25 mouse cellular contexts compared by ENCODE assay signal in the genomic region with DNA sequence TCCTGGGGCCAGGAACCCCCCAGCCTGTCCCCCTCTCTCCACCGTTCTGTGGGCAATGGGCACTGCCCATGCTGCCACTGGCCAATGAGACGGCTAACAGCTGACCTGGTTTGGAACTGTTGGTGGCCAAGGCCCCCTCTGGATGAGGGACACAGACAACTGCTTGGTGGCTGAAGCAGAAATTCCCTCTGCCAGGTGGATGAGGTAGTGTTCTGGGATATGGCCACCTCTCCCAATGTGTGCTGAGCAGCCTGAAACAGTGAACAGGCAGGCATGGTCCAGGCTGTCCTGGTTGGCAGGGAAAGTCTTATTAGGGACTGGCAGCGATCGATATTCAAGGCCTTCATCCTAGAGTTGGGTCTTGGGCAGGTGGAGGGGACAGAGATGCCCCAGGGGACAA. TPM values are rescaled to one million over a fixed set of nuclear protein-coding genes. Genes with fewer than 3 reads are reported as not detected.
A peak's percentile ranks its signal among the peaks of the same experiment; 100 is the strongest.
DNase-seq lines count a peak whose midpoint lies in the region; ATAC-seq and TF ChIP-seq lines count a peak whose summit lies in the region.
"Had no signal": no experiment of that assay in that cellular context is flagged by ENCODE, and none has a peak within 500 bp of the region (broad histone marks: within the 10 kb centered on the region; RNA-seq: fewer than 3 reads in every experiment).

No protein-coding gene starts in this region.

- 89% methylated on average over 4 of the region's 4 CpGs for WGBS in heart, embryonic 15.5 days
- WGBS in stomach, embryonic 15.5 days, result 88% methylated on average over 4 of the region's 4 CpGs
- WGBS in stomach, postnatal 0 days, result 84% methylated on average over 4 of the region's 4 CpGs

- peaks cover 59% of the 10 kb centered on the region for H3K4me1 ChIP-seq in heart, embryonic 15.5 days (replicated peaks)
- peaks cover 33% of the 10 kb centered on the region for H3K4me1 ChIP-seq in stomach, embryonic 15.5 days
- peaks cover 8% of the 10 kb centered on the region; the same call in 1 of the 2 replicates for H3K4me1 ChIP-seq in stomach, postnatal 0 days (replicated peaks; ENCODE audit: control insufficient read depth, insufficient read depth)

- no peaks in the 10 kb centered on the region for H3K9me3 ChIP-seq in heart, embryonic 15.5 days (replicated peaks)
- no peaks in the 10 kb centered on the region for H3K9me3 ChIP-seq in stomach, embryonic 15.5 days
- H3K9me3 ChIP-seq in stomach, postnatal 0 days (ENCODE audit: control insufficient read depth, low read length), result no peaks in the 10 kb centered on the region
- H3K9me3 ChIP-seq: forebrain, embryonic 13.5 days; heart, embryonic 13.5 days; kidney, embryonic 15.5 days; limb, embryonic 13.5 days had no signal

- TF ChIP-seq CTCF in stomach, postnatal 0 days (IDR thresholded peaks at IDR 0.05; ENCODE audit: low read depth), result no peak

- no peak for TF ChIP-seq EP300 in stomach, postnatal 0 days (optimal IDR thresholded peaks at IDR 0.05)

- intact Hi-C loops in left cerebral cortex, postnatal 4 days (cut with DNase I), result no loop called here

- DNase-seq in heart, adult 8-10 months (ENCODE audit: low spot score), result no peak
- no peak for DNase-seq in stomach, postnatal 0 days (ENCODE audit: low spot score)
- DNase-seq in cerebellum, postnatal 10 days, result peak; percentile 69 to 73
- no peak for DNase-seq in left cerebral cortex, postnatal 4 days
- DNase-seq in adrenal gland, postnatal 36 days, result no peak
- DNase-seq in MN1 (ENCODE audit: low spot score), result no peak
- DNase-seq: heart, postnatal 36 days; lung, postnatal 36 days; right cerebral cortex, postnatal 25 days had no signal

- no peaks in the 10 kb centered on the region for H3K27me3 ChIP-seq in heart, embryonic 15.5 days
- no peaks in the 10 kb centered on the region for H3K27me3 ChIP-seq in stomach, embryonic 15.5 days (replicated peaks)
- no peaks in the 10 kb centered on the region for H3K27me3 ChIP-seq in stomach, postnatal 0 days (ENCODE audit: control insufficient read depth, insufficient read depth, low read length)
- H3K27me3 ChIP-seq: CH12.LX; forebrain, embryonic 13.5 days; heart, embryonic 13.5 days; kidney, embryonic 15.5 days; limb, embryonic 13.5 days had no signal

- no peaks in the 10 kb centered on the region; the same call in 1 of the 2 replicates for H3K36me3 ChIP-seq in heart, embryonic 15.5 days
- no peaks in the 10 kb centered on the region; the same call in 1 of the 2 replicates for H3K36me3 ChIP-seq in stomach, embryonic 15.5 days
- H3K36me3 ChIP-seq in stomach, postnatal 0 days (ENCODE audit: control insufficient read depth, insufficient read depth, low read length), result 0 out of 2 replicates have a peak, but pooled peaks cover under 1% of the 10 kb centered on the region
- H3K36me3 ChIP-seq: limb, embryonic 13.5 days had no signal

- peak overlapping the region; percentile 19; the same call in 1 of the 2 replicates for H3K27ac ChIP-seq in heart, embryonic 15.5 days
- peak overlapping the region; percentile 59; the same call in 1 of the 2 replicates for H3K27ac ChIP-seq in stomach, embryonic 15.5 days
- H3K27ac ChIP-seq in stomach, postnatal 0 days (replicated peaks), result no peak overlapping the region
- H3K27ac ChIP-seq: forebrain, embryonic 13.5 days; heart, embryonic 13.5 days; hindbrain, embryonic 14.5 days; kidney, embryonic 15.5 days; limb, embryonic 13.5 days; liver, embryonic 14.5 days had no signal

- no peak for ATAC-seq in heart, embryonic 15.5 days (replicated peaks; ENCODE audit: insufficient number of reproducible peaks, insufficient read depth, low FRiP score, low read depth)
- ATAC-seq in stomach, embryonic 15.5 days (ENCODE audit: insufficient read depth, low FRiP score, low read depth), result no peak
- no peak for ATAC-seq in stomach, postnatal 0 days (ENCODE audit: low FRiP score, low TSS enrichment)
- ATAC-seq: forebrain, embryonic 13.5 days; intestine, postnatal 0 days had no signal

- no peak overlapping the region for H3K4me2 ChIP-seq in heart, embryonic 15.5 days
- no peak overlapping the region for H3K4me2 ChIP-seq in stomach, embryonic 15.5 days
- H3K4me2 ChIP-seq in stomach, postnatal 0 days (replicated peaks; ENCODE audit: low read depth), result no peak overlapping the region
- H3K4me2 ChIP-seq: forebrain, embryonic 13.5 days; heart, embryonic 13.5 days; hindbrain, embryonic 14.5 days; kidney, embryonic 15.5 days; limb, embryonic 13.5 days had no signal

- H3K9ac ChIP-seq in heart, embryonic 15.5 days, result no peak overlapping the region
- no peak overlapping the region for H3K9ac ChIP-seq in stomach, embryonic 15.5 days
- no peak overlapping the region for H3K9ac ChIP-seq in stomach, postnatal 0 days (ENCODE audit: low read length)
- H3K9ac ChIP-seq: forebrain, embryonic 13.5 days; hindbrain, embryonic 14.5 days; kidney, embryonic 15.5 days; liver, embryonic 14.5 days had no signal

- H3K4me3 ChIP-seq in heart, embryonic 15.5 days, result no peak overlapping the region
- no peak overlapping the region for H3K4me3 ChIP-seq in stomach, embryonic 15.5 days (replicated peaks)
- no peak overlapping the region for H3K4me3 ChIP-seq in stomach, postnatal 0 days (ENCODE audit: low read depth, low read length)
- H3K4me3 ChIP-seq: erythroblast, embryonic 14.5 days; forebrain, embryonic 13.5 days; heart, embryonic 13.5 days; kidney, embryonic 15.5 days; limb, embryonic 13.5 days had no signal

RNA-seq across cellular contexts. Expression of a gene that starts 10.4 kb away (rescaled TPM):
- not detected in 2 replicates for polyA plus RNA-seq in heart, embryonic 15.5 days (2015; fragmentation: Nextera tagmentation; extraction: Ambion mirVana)
- total RNA-seq in heart, adult 8-10 months (2022), result not detected
- polyA plus RNA-seq in stomach, embryonic 15.5 days (2015; fragmentation: Nextera tagmentation; extraction: Ambion mirVana), result not detected in 2 replicates
- not detected in 2 replicates for polyA plus RNA-seq in stomach, postnatal 0 days (2015; fragmentation: Nextera tagmentation; extraction: Ambion mirVana)
- total RNA-seq in left cerebral cortex, postnatal 4 days (2021), result not detected
- total RNA-seq in adrenal gland, postnatal 36 days (2021), result not detected
- total RNA-seq: adrenal gland, postnatal 4 days; heart, postnatal 36 days; layer of hippocampus, postnatal 14 days; MEL; midbrain, postnatal 0 days had no signal
- polyA plus RNA-seq: erythroblast, embryonic 14.5 days; forebrain, embryonic 13.5 days; heart, embryonic 13.5 days; hindbrain, embryonic 14.5 days; intestine, postnatal 0 days; kidney, embryonic 15.5 days; large intestine, adult 2 months; limb, embryonic 13.5 days; liver, embryonic 14.5 days; midbrain, postnatal 0 days had no signal

RNA-seq across cellular contexts. Expression of a gene that starts 23.6 kb away (rescaled TPM):
- polyA plus RNA-seq in heart, embryonic 15.5 days (2015; fragmentation: Nextera tagmentation; extraction: Ambion mirVana), result not detected in 2 replicates
- total RNA-seq in heart, adult 8-10 months (2022), result not detected
- polyA plus RNA-seq in stomach, embryonic 15.5 days (2015; fragmentation: Nextera tagmentation; extraction: Ambion mirVana), result 0.15 and 0.31 TPM in 2 replicates
- 0.10 TPM in 2 replicates for polyA plus RNA-seq in stomach, postnatal 0 days (2015; fragmentation: Nextera tagmentation; extraction: Ambion mirVana)
- under 1 TPM; 0.28 to 0.56 TPM for total RNA-seq in left cerebral cortex, postnatal 4 days (2021)
- under 1 TPM; 0.23 to 0.59 TPM for total RNA-seq in adrenal gland, postnatal 36 days (2021)
- total RNA-seq: heart, postnatal 36 days; MEL had no signal
- polyA plus RNA-seq: erythroblast, embryonic 14.5 days; heart, embryonic 13.5 days had no signal

RNA-seq across cellular contexts. Expression of a gene that starts 39.6 kb away (rescaled TPM):
- polyA plus RNA-seq in heart, embryonic 15.5 days (2015; fragmentation: Nextera tagmentation; extraction: Ambion mirVana), result 38.6 and 53.4 TPM in 2 replicates
- total RNA-seq in heart, adult 8-10 months (2022), result 10 to 100 TPM; 43.8 to 75.7 (median 63.5) TPM
- 31.3 and 37.7 TPM in 2 replicates for polyA plus RNA-seq in stomach, embryonic 15.5 days (2015; fragmentation: Nextera tagmentation; extraction: Ambion mirVana)
- polyA plus RNA-seq in stomach, postnatal 0 days (2015; fragmentation: Nextera tagmentation; extraction: Ambion mirVana), result 9.7 and 10.4 TPM in 2 replicates
- 100 to 1,000 TPM; 167 to 181 TPM for total RNA-seq in left cerebral cortex, postnatal 4 days (2021)
- 100 to 1,000 TPM; 140 to 167 TPM for total RNA-seq in adrenal gland, postnatal 36 days (2021)

Comparison
In these comparisons a context has a peak if more than half of its experiments do, and no peak if none do; other contexts are left out.
1. DNase-seq: peak in cerebellum, postnatal 10 days (2 of 2); none in heart, adult 8-10 months (single experiment), stomach, postnatal 0 days (single experiment), left cerebral cortex, postnatal 4 days (single experiment), adrenal gland, postnatal 36 days (0 of 2) and MN1 (single experiment).